Mouse (Mus musculus) liver, adult 2 months (tissue): ENCODE results near the gene Pepd. TPM values are rescaled to one million over a fixed set of nuclear protein-coding genes. Genes with fewer than 3 reads are reported as not detected.
A peak's percentile ranks its signal among the peaks of the same experiment; 100 is the strongest.

Experiments
- DNase-seq: peaks from one replicate; pipeline ENCODE4 v3.0.0-alpha.2; 2011; ENCODE audit warnings: low read depth, low spot score; ENCODE audit errors: extremely low read depth
- H3K27ac ChIP-seq: fragments of 200-500 bp; replicated peaks from 2 replicates; pipeline ENCODE4 v1.5.1; 2012; ENCODE audit warnings: low read depth, mild to moderate bottlenecking, control low read depth, inconsistent platforms, low read length; ENCODE audit not compliant: insufficient read depth
- H3K27me3 ChIP-seq: fragments of 200-500 bp; 2 replicates; pipeline ENCODE4 v1.6.1; 2012; ENCODE audit warnings: mild to moderate bottlenecking, moderate library complexity, low read length, inconsistent platforms; ENCODE audit not compliant: control insufficient read depth, insufficient read depth
- H3K36me3 ChIP-seq: fragments of 200-500 bp; 2 replicates; pipeline ENCODE4 v1.6.1; 2012; ENCODE audit warnings: low read length, inconsistent platforms; ENCODE audit not compliant: control insufficient read depth, insufficient read depth
- H3K4me1 ChIP-seq: fragments of 200-500 bp; 2 replicates; pipeline ENCODE4 v1.6.1; 2011; ENCODE audit warnings: low read length; ENCODE audit not compliant: control insufficient read depth, insufficient read depth
- H3K4me3 ChIP-seq: fragments of 200-500 bp; 2 replicates; pipeline ENCODE4 v1.5.1; 2011; ENCODE audit warnings: low read depth, mild to moderate bottlenecking, control low read depth, low read length, moderate library complexity; ENCODE audit not compliant: insufficient read depth
- H3K79me2 ChIP-seq: fragments of 200-500 bp; 2 replicates; pipeline ENCODE4 v1.6.1; 2012; ENCODE audit warnings: inconsistent platforms, mild to moderate bottlenecking, low read length, moderate library complexity; ENCODE audit not compliant: control insufficient read depth, insufficient read depth
- H3K9ac ChIP-seq: fragments of 200-500 bp; 2 replicates; pipeline ENCODE4 v1.6.1; 2012; ENCODE audit warnings: low read depth, mild to moderate bottlenecking, control low read depth, inconsistent platforms, low read length
- CTCF ChIP-seq: fragments of 200-500 bp; IDR thresholded peaks from 2 replicates; pipeline ENCODE4 v1.5.1; 2011; ENCODE audit warnings: low read depth, low read length, control low read depth
- POLR2A ChIP-seq: fragments of 200-500 bp; IDR thresholded peaks from 2 replicates; pipeline ENCODE4 v1.6.1; 2011; ENCODE audit warnings: low read length, control low read depth; ENCODE audit not compliant: insufficient read depth; ENCODE audit errors: extremely low read depth
- WGBS: fragments of 180-500 bp; shearing (Covaris S2); methylation state at CpG from one replicate; pipeline ENCODE4 v1.1.7; 2018; 5-methylcytosine and 5-hydroxymethylcytosine counted together
- polyA plus RNA-seq: library from polyadenylated mRNA; depleted of rRNA; stranded (reverse); fragments of >200 nt; gene quantifications from 2 replicates; pipeline ENCODE4 v1.2.3, GENCODE M21; 2012
- total RNA-seq: library from RNA; depleted of rRNA; stranded (reverse); fragments of >200 nt; gene quantifications from 2 replicates; pipeline ENCODE4 v1.2.3, GENCODE M21; 2014

The Pepd gene
- total and polyA plus RNA-seq, 2 experiments, result 71.9 to 76.2 TPM

- Histone ChIP-seq H3K36me3 (peaks cover 9% of the 10 kb centered on the region), H3K4me1 (peaks cover 24% of the 10 kb centered on the region), H3K27ac (no peak overlapping the region), H3K9ac (no peak overlapping the region), H3K4me3 (no peak overlapping the region), H3K27me3 (no peaks in the 10 kb centered on the region), H3K79me2 (peaks cover 34% of the 10 kb centered on the region; the same call in 1 of the 2 replicates)
- 85% methylated on average over 1 of the region's 1 CpGs for WGBS
- TF ChIP-seq POLR2A, result no peak
- TF ChIP-seq CTCF, result no peak
- no peak for DNase-seq
Measured at GRCm38 (mm10) chr7:35054286-35054685, 142.1 kb downstream of the Pepd start.

DNA sequence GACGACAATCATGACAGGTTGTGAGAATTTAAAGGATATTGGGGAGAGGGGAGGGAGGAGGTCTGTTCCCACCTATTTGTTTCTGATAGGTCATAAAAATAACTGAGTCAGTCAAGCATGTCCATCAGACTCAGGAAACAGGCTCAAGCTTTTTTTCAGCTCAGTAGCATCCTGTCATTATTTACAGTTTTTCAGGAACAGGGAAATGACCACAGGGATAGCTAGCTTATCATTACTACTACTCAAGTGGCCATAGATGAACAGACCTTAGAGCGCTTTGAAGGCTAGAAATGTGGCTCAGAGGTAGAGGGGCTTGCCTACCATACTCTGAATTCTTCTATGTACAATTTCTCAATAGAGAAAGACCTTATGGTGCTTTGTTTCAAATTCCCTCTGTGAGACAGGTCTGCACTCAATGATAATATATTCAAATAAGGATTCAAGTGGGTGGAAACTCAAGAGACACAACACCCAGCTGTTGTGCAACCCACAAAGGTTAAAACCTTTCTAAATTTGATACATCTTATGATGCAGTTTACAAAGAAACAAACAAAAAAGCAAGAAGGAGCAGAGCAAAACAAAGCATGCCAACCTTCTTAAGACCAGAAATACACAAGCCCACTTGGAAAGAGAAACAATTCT, 142.9 kb downstream of the Pepd start:
- DNase-seq, result peak; percentile 69
- H3K4me1 ChIP-seq, result peaks cover 23% of the 10 kb centered on the region
- peak overlapping the region; percentile 98 for H3K4me3 ChIP-seq
- H3K36me3 ChIP-seq, result peaks cover 8% of the 10 kb centered on the region
- peak overlapping the region; percentile 89 for H3K27ac ChIP-seq
- peaks cover 34% of the 10 kb centered on the region; the same call in 1 of the 2 replicates for H3K79me2 ChIP-seq
- TF ChIP-seq POLR2A (no peak), CTCF (no peak)
- no peaks in the 10 kb centered on the region for H3K27me3 ChIP-seq
- WGBS, result 31% methylated on average over 2 of the region's 2 CpGs
- peak overlapping the region; percentile 97 for H3K9ac ChIP-seq

DNA sequence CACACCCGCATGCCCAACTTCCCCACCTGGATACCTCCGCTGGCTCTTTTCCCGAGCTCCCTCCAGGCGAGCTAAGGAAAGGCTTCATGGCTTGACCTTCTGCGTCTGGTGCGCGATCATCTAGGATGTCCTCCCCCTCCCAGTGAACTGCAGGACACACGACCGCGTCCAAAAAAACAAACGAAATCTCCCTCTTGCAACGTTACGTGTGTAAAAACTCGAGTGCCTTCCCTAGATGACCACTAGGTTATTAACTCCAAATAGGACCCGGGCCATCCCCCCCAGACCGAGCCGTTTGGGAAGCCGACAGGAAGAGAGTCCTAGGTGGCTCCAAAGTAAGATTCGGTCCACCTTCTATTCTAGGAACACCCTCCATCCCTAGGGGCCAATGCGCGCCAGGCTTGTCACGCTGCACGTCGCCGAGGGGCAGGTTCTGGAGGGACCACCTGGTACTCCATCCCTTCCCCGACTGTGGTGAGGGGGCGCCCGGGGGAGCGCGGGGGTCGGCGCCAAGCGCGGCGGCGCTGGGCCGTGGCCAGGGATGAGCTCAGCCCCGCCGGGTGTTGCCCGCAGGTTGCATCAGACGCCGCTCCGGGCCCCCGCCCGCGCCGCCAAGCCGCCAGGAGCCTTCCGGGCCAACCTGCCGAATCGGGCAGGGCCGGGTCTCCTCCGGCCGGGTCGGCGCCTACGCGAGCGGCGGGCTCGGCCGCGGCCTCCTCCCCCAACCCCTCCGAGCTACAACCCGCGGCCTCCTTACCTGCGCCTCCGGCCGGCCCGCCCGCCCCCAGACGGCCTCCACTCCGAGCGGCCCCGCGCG, 143.6 kb downstream of the Pepd start:
- peak; percentile 53 for DNase-seq
- Histone ChIP-seq H3K4me1 (peaks cover 21% of the 10 kb centered on the region), H3K4me3 (peak overlapping the region; percentile 98), H3K27me3 (no peaks in the 10 kb centered on the region), H3K79me2 (peaks cover 34% of the 10 kb centered on the region; the same call in 1 of the 2 replicates), H3K27ac (peak overlapping the region; percentile 89), H3K9ac (peak overlapping the region; percentile 97), H3K36me3 (peaks cover 3% of the 10 kb centered on the region)
- TF ChIP-seq CTCF, result no peak
- TF ChIP-seq POLR2A, result no peak
- WGBS, result under 1% methylated on average over 68 of the region's 77 CpGs

- Histone ChIP-seq H3K27me3 (no peaks in the 10 kb centered on the region), H3K36me3 (no peaks in the 10 kb centered on the region; the same call in 1 of the 2 replicates), H3K9ac (peak within 1 kb of the TSS; percentile 97), H3K4me1 (peaks cover 21% of the 10 kb centered on the region), H3K27ac (peak within 1 kb of the TSS; percentile 92), H3K79me2 (peaks cover 29% of the 10 kb centered on the region; the same call in 1 of the 2 replicates), H3K4me3 (peak within 1 kb of the TSS; percentile 98)
- WGBS, result under 1% methylated on average over 53 of the region's 53 CpGs
- peak; percentile 53; the same call in 1 of the 2 replicates for TF ChIP-seq POLR2A
- no peak for TF ChIP-seq CTCF
- DNase-seq, result peak; percentile 77
Measured at GRCm38 (mm10) chr7:35056436-35056864, 144.3 kb downstream of the Pepd start, which contains the start of gene Cebpg. Gene Cebpg (minus strand): TSS chr7:35056573.

DNA sequence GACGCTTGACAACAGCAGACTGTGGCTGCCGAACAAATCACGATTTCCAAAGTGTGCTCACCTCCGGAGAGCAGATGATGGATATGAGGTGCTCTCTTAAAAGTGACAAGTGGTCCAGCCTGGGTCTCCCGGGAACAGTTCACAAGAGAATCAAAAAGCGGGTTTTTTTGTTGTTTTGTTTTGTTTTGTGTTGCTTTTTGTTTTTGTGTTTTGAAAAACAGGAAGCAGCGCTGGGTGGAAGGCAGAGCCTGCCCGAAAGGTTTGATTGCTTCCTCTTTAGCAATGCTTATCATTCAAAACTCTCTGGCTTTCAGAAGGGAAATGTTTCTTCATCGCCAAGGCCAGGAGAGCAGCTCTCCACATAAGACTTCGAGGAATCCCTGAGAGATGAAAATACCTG, 144.8 kb downstream of the Pepd start:
- TF ChIP-seq POLR2A (no peak), CTCF (no peak)
- H3K9ac ChIP-seq, result peak overlapping the region; percentile 80
- H3K4me1 ChIP-seq, result peaks cover 21% of the 10 kb centered on the region
- H3K79me2 ChIP-seq, result peaks cover 28% of the 10 kb centered on the region; the same call in 1 of the 2 replicates
- 8% methylated on average over 10 of the region's 10 CpGs for WGBS
- peak overlapping the region; percentile 98 for H3K4me3 ChIP-seq
- DNase-seq, result peak; percentile 42
- H3K27me3 ChIP-seq, result no peaks in the 10 kb centered on the region
- peak overlapping the region; percentile 92 for H3K27ac ChIP-seq
- no peaks in the 10 kb centered on the region; the same call in 1 of the 2 replicates for H3K36me3 ChIP-seq
